ENCODE assay signal across 26 mouse cellular contexts in genomic region chr2:131025230-131025629, GRCm38 (mm10). TPM values are rescaled to one million over a fixed set of nuclear protein-coding genes. Genes with fewer than 3 reads are reported as not detected.
A peak's percentile ranks its signal among the peaks of the same experiment; 100 is the strongest.
DNase-seq lines count a peak whose midpoint lies in the region; ATAC-seq lines count a peak whose summit lies in the region.
"Had no signal": no experiment of that assay in that cellular context is flagged by ENCODE, and none has a peak within 500 bp of the region (broad histone marks: within the 10 kb centered on the region; RNA-seq: fewer than 3 reads in every experiment).

No protein-coding gene starts in this region.

- WGBS in heart, embryonic 11.5 days (ENCODE audit: insufficient replicate concordance): 84% methylated on average over 2 of the region's 2 CpGs

- peak; percentile 47 for DNase-seq in adrenal gland, adult 2 months
- DNase-seq in adrenal gland, adult (ENCODE audit: inconsistent age in 2 of 2, low spot score in 1 of 2): no peak
- DNase-seq in heart, adult 11 months: peak; percentile 77
- DNase-seq: adrenal gland, postnatal 10 days; B cell, adult 2 months; cerebellum, adult 11 months; cerebellum, adult 18-20 months; cerebellum, adult 8-10 months; cerebellum, adult 9-11 months; cerebellum, postnatal 14 days; cerebellum, postnatal 36 days; embryo, embryonic 11 days had no signal

- H3K27me3 ChIP-seq in heart, embryonic 11.5 days (ENCODE audit: control insufficient read depth, insufficient read depth, low read length): no peaks in the 10 kb centered on the region
- no peaks in the 10 kb centered on the region for H3K27me3 ChIP-seq in megakaryocyte, embryonic 14.5 days (replicated peaks)
- H3K27me3 ChIP-seq: CH12.LX; embryonic facial prominence, embryonic 13.5 days; embryonic facial prominence, embryonic 15.5 days; forebrain, embryonic 12.5 days had no signal

- no peak overlapping the region for H3K27ac ChIP-seq in heart, embryonic 11.5 days (ENCODE audit: low read depth, low read length)
- H3K27ac ChIP-seq: embryonic facial prominence, embryonic 13.5 days; embryonic facial prominence, embryonic 15.5 days; forebrain, embryonic 10.5 days; forebrain, embryonic 12.5 days had no signal

- H3K36me3 ChIP-seq in heart, embryonic 11.5 days (ENCODE audit: control insufficient read depth, insufficient read depth, low read length): peaks cover 5% of the 10 kb centered on the region
- peaks cover 60% of the 10 kb centered on the region for H3K36me3 ChIP-seq in megakaryocyte, embryonic 14.5 days (replicated peaks; ENCODE audit: low read length)

- H3K9ac ChIP-seq in heart, embryonic 11.5 days (ENCODE audit: low read depth, low read length): no peak overlapping the region
- H3K9ac ChIP-seq: embryonic facial prominence, embryonic 13.5 days; embryonic facial prominence, embryonic 15.5 days; forebrain, embryonic 12.5 days had no signal

- peaks cover 4% of the 10 kb centered on the region for H3K4me1 ChIP-seq in heart, embryonic 11.5 days (ENCODE audit: control insufficient read depth, insufficient read depth, low read length)
- peaks cover 76% of the 10 kb centered on the region for H3K4me1 ChIP-seq in megakaryocyte, embryonic 14.5 days
- H3K4me1 ChIP-seq: embryonic facial prominence, embryonic 13.5 days; embryonic facial prominence, embryonic 15.5 days; forebrain, embryonic 10.5 days; forebrain, embryonic 12.5 days had no signal

- H3K4me3 ChIP-seq in heart, embryonic 11.5 days (ENCODE audit: low read depth, low read length): no peak overlapping the region
- peak overlapping the region; percentile 51 for H3K4me3 ChIP-seq in megakaryocyte, embryonic 14.5 days (replicated peaks)
- H3K4me3 ChIP-seq: embryonic facial prominence, embryonic 13.5 days; embryonic facial prominence, embryonic 15.5 days; erythroblast, embryonic 14.5 days; forebrain, embryonic 10.5 days; forebrain, embryonic 12.5 days had no signal

- H3K4me2 ChIP-seq in heart, embryonic 11.5 days: no peak overlapping the region
- H3K4me2 ChIP-seq: embryonic facial prominence, embryonic 13.5 days; embryonic facial prominence, embryonic 15.5 days; forebrain, embryonic 12.5 days had no signal

- H3K9me3 ChIP-seq in heart, embryonic 11.5 days (replicated peaks; ENCODE audit: control insufficient read depth, low read length): no peaks in the 10 kb centered on the region
- H3K9me3 ChIP-seq in megakaryocyte, embryonic 14.5 days: no peaks in the 10 kb centered on the region
- H3K9me3 ChIP-seq: embryonic facial prominence, embryonic 13.5 days; embryonic facial prominence, embryonic 15.5 days; forebrain, embryonic 10.5 days; forebrain, embryonic 12.5 days; G1E had no signal

- ATAC-seq in heart, embryonic 11.5 days (replicated peaks; ENCODE audit: insufficient number of reproducible peaks, low FRiP score, low TSS enrichment): no peak
- no peak for ATAC-seq in megakaryocyte, adult 5-6 weeks (ENCODE audit: poor library complexity, severe bottlenecking)
- ATAC-seq: CD4-positive, CD25-positive, alpha-beta regulatory T cell, adult 4 months; forebrain, embryonic 14.5 days; forebrain, embryonic 16.5 days had no signal

RNA-seq across cellular contexts. Expression of gene Gfra4, which starts 17.7 kb away (rescaled TPM):
- total RNA-seq in adrenal gland, adult 2 months (2021): 1 to 10 TPM; 5.9 to 6.1 TPM
- 30.4 and 56.7 TPM in 2 replicates for polyA plus RNA-seq in adrenal gland, adult 2 months (2012; rRNA removed)
- polyA plus RNA-seq in heart, embryonic 11.5 days (2014; fragmentation: Nextera tagmentation; extraction: Ambion mirVana): 2.9 and 3.8 TPM in 2 replicates
- 1.3 TPM in 1 of 2 replicates, not detected in the other for polyA plus RNA-seq in megakaryocyte, embryonic 14.5 days (2012; ENCODE audit: insufficient read depth, low replicate concordance)
- not detected in 2 replicates for total RNA-seq in megakaryocyte, adult 5-6 weeks (2015)
- not detected in 2 replicates for total RNA-seq in megakaryocyte, adult 5-6 weeks (2017)
- total RNA-seq: CH12.LX; common myeloid progenitor, adult 5-6 weeks; G1E had no signal
- polyA plus RNA-seq: CD4-positive, CD25-positive, alpha-beta regulatory T cell, adult 4 months; erythroblast, embryonic 14.5 days; G1E had no signal

RNA-seq across cellular contexts. Expression of gene Adam33, which starts 38.4 kb away (rescaled TPM):
- 1 to 10 TPM; 1.6 to 3.4 TPM for total RNA-seq in adrenal gland, adult 2 months (2021)
- polyA plus RNA-seq in adrenal gland, adult 2 months (2012; rRNA removed): 11.5 and 15.5 TPM in 2 replicates
- polyA plus RNA-seq in heart, embryonic 11.5 days (2014; fragmentation: Nextera tagmentation; extraction: Ambion mirVana): 4.1 and 5.7 TPM in 2 replicates
- 1.9 and 6.0 TPM in 2 replicates for polyA plus RNA-seq in megakaryocyte, embryonic 14.5 days (2012; ENCODE audit: insufficient read depth, low replicate concordance)
- not detected in 2 replicates for total RNA-seq in megakaryocyte, adult 5-6 weeks (2015)
- 0.12 and 0.18 TPM in 2 replicates for total RNA-seq in megakaryocyte, adult 5-6 weeks (2017)
- total RNA-seq: common myeloid progenitor, adult 5-6 weeks had no signal
- polyA plus RNA-seq: G1E had no signal

Comparison
In these comparisons a context has a peak if more than half of its experiments do, and no peak if none do; other contexts are left out.
1. DNase-seq: peak in adrenal gland, adult 2 months (single experiment) and heart, adult 11 months (single experiment); none in adrenal gland, adult (0 of 2).